Mouse (Mus musculus): ENCODE results near the gene Apobec1.
"Not testable (repeated sequence)": the region's sequence is repeated elsewhere in the genome, so short reads cannot be mapped to it uniquely, and the experiment has no call there.

The Apobec1 gene

DNA sequence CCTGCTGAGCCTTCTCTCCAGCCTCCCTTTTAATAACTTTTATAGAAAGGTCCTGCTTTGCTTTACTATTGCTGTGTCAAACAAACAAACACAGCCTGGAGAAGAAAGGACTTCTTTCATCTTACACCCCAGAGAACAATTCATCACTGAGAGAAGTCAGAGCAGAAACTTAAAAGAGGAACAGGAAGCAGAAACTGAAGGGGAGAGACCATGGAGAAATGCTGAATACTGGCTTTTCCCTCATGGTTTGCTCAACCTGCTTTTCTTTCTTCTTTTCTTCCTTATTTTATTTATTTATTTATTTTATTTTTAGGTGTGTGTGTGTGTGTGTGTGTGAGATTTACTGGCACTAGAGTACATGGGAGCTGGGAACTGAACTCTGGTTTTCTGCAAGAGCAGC lies 2.0 kb upstream of the Apobec1 start:
- DNase-seq (ENCODE audit: low spot score), result no peak

DNA sequence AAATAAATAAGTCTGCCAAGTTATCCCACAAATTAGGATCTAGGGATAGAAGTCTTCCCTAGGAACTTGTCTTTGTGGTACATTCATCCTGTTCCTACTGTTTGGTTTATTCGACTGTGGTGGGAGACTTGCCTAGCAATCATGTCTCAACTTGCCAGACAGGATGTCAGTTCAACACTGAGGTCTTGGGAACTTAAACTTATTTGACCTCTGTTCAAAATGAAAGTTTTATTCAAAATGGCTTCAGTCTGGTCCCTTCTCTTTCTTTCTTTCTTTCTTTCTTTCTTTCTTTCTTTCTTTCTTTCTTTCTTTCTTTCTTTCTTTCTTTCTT lies 713 bp upstream of the Apobec1 start:
- no peak for DNase-seq (ENCODE audit: low spot score)

DNA sequence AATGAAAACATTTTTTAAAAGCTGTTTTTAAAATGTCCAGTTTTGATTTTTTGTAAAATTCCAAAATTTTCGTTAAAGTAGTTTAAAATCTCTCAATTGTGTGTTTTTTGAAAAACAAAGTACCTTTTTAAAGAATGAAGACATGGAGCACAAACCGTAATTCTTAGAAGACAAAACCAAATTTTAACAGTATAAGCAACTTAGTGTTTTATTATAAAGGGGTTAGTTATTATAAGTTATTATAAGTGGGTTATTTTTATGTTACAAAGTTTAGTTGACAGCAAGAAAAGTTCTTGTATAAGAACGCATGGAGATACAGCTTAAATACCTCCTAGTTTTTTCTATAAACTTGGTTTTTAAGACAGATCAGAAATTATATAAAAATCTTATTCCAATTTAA lies 629 bp downstream of the Apobec1 start:
- no peak for DNase-seq (ENCODE audit: low spot score)

DNA sequence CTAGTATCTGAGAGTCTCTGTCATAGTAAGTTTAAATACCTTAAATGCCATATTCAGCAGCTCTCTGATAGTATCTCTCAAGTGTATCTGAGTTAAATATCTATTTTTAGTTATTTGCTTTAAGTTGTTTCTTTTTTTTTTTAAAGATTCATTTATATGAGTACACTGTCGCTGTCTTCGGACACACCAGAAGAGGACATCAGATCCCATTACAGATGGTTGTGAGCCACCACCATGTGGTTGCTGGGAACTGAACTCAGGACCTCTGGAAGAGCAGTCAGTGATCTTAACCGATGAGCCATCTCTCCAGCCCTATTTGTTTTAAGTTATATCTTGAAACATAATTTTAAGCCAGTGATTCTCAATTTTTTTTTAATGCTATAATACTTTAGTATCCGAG lies 1.2 kb downstream of the Apobec1 start:
- DNase-seq (ENCODE audit: low spot score), result no peak

DNA sequence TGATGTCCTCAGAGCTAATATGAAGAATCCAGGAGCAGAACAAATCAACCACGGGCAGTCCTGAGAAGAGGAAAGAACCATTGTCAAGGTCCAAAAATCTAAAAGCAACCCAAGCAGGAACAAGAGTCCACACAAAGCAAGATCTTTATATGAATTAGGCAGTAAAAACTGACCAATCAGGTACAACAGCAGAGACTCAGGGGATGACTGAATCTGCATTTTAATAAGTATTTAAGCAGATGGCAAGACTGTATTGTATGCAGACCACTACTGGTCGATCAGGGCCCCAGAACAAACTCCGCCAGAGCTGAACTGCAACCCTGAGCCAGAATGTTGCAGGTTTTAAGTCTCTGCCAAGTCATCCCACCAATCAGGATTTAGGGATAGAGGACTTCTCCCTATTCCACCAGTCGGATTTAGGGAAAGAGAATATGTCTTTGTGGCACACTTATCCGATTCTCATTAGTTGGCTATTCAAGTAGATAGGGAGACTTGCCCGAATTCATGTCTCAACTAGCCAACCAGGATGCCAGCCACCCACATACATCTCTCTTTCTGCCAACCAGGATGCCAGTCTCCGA lies 2.1 kb downstream of the Apobec1 start:
- no peak for DNase-seq (ENCODE audit: low spot score)

DNA sequence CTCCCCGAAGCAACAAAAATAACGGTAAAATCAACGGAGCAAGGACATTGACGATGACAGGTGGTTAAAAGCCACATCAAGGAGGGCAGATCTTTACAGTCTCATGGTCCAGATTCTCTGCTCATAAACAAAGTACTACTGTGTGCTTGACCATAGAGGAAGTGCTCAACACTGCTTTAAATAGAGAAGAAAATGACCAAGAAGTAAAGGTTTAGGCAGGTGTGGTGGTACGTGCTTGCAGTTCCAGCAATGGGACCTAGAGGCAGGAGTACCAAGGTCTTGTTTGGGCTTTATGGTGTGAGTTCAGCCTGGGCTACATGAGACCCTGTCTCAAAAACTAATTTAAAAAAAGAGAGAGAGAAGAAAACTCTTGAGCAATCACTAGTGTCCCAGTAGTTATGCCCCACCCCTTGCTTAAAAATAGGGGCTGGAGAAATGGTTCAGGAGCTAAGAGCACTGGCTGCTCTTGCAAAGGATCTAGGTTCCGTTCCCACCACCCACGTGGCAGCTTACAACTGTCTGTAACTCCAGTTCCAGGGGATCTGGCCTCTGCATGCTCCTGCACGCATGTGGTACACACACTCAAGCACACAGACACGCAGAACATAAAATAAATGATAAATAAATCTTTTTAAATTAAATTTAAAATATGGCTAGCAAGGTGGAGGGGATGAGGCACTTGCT lies 3.0 kb downstream of the Apobec1 start:
- DNase-seq (ENCODE audit: low spot score), result no peak

DNA sequence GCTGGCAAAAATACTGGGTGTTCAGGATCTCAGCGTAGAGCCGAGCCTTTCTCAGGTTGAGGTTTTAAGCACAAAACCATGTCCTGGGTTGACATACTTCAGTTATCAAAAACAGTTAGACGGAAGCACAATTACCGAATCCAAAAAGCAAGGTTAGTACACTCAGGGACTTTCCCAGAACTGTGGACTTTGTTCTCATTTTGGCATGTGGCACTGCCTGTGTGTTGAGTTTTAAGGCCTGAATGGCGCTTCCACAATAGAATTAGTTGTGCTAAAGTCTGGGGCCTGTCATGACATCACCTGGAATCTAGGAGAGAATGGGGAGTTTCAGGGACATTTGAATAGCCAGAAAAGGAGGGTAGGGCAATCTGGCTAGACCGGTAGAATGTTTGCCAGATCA lies 3.8 kb downstream of the Apobec1 start:
- no peak for DNase-seq (ENCODE audit: low spot score)

DNA sequence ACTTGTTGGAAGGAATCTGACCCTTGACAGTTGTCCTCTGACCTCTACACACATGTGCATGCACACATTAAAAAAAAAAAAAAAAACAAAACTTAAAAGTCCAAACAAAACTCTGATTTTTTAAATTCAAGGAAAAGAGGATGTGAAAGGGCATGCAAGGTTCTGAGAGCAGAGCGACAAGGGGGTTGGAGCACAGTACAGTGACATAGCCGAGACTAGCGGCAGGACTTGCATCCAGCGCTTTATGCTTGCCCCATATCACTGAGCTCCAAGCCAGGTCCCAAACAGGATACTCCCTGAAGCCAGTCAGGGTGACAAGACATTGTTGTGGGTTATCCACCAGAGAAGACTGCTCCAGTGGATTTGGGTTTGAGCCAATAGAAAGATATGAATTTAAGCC lies 4.2 kb downstream of the Apobec1 start:
- no peak for DNase-seq (ENCODE audit: low spot score)

DNA sequence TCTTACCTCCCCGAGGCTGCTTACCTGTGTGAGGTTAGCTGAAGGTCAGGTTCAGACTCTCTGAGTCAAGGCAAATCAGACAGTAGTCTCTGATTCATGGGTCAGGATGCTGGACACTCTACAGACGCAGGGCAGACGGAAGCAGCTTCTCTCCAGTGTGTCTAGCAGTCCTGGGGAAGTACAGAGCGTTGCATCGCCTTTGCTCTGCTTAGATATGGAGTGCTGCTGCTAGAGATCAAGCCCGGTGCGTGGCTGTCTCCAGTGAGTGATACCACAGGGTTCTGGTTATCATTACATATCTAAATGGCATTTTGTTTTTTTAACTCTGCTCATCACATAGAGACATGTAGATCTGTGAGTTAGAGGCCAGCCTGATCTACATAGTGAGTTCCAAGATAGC lies 5.6 kb downstream of the Apobec1 start:
- DNase-seq (ENCODE audit: low spot score), result no peak

DNA sequence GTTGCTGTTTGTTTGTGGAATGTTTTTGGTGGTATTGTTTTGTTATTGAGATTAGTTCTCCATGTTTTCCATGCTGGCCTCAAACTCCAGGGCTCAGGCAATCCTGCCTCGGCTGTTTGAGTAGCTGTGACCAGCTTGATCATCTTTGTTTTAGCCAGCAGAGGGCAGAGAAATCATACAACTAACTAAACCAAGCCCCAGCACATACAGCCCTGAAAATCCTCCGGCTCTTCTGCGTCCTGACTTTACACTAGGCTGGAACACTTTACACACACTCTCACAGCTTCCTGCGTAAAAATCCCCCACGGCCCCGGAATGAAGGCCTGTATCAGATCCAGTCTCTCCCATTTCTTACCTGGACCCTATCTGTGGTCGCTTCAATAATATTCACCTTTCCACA lies 6.6 kb downstream of the Apobec1 start:
- DNase-seq (ENCODE audit: low spot score), result no peak

DNA sequence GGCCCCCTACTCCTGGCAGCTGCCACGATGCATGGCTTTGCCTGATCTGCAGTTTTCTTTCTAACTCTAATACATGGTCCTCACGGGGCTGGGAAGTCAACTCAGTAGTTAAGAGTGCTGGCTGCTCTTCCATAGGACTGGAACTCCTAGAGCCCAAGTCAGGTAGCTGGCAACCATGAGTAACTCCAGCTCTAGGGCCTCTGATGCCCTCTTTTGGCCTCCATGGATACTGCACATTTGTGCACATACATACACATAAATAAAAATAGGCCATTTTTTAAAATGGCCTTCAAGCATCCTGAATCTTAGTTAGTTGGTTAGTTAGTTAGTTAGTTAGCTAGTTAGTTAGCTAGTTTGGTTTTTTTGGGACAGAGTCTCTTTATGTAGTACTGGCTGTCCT lies 9.3 kb downstream of the Apobec1 start:
- DNase-seq (ENCODE audit: low spot score), result no peak

DNA sequence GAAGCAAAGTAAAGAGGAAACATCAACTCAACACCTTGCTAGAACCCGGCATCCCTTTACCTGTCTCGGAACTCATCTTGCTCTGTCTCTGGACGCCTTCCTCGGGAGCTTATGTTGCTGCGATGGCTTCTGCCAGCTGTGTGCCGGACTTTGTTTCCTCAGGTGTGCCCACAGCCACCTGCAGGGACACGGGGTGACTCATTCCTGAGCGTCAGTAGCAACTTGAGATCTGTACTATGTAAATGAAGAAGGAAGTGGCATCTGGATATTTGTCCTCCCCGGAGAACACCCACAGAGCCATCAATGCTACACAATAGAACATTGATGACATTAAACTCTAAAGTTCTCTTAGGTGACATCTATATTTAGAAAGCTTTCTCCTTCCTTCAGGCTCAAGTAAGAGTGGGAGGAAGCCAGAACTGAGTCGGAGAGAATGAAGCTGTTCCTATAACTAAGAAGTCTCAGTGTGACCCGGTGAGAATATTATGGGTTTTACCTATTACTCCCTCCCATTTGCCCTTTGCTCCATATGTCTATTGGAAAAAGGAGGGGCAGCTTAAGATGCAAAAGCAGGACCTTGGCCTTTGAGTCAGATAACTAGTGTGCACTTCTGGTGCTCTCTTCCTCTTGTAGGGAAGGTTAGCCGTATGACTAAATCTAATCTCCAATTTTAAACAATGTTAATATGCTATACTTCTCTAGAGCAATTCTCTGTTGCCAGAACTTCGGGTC lies 11.1 kb downstream of the Apobec1 start:
- DNase-seq (ENCODE audit: low spot score), result no peak

DNA sequence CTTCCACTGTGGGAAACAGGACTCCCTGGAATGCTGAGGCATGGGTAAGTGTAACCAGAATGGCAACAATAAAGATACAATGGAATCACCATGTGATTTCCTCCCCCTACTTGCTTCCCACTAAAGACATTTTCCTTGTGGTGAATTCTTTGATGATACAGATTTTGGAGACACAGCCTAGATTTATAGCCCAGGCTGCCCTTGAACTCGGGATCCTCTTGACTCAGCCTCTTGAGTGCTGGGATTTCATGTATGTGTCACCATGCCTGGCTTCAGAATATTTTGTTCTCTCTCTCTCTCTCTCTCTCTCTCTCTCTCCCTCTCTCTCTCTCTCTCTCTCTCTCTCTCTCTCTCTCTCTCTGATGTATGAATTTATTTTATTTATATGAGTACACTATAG lies 23.2 kb downstream of the Apobec1 start:
- DNase-seq (ENCODE audit: low spot score), result no peak

DNA sequence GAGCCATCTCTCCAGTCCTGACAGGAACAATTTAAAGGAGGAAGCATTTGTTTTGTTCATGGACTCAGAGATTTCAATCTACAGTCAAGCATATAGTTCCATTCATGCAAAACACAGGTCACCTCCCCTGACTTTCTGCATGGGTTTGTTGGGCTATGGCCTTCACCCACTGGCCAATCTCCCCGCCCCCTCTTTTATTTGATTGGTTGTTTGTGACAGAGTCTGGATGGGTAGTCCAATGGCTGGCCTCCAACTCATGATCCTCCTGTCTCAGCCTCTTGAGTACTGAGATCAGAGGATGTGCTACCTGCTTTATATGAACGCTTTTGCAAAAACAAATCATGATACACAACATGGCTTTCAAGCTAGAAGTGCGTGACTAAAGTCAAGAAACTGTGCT lies 25.2 kb downstream of the Apobec1 start:
- DNase-seq (ENCODE audit: low spot score), result no peak

DNA sequence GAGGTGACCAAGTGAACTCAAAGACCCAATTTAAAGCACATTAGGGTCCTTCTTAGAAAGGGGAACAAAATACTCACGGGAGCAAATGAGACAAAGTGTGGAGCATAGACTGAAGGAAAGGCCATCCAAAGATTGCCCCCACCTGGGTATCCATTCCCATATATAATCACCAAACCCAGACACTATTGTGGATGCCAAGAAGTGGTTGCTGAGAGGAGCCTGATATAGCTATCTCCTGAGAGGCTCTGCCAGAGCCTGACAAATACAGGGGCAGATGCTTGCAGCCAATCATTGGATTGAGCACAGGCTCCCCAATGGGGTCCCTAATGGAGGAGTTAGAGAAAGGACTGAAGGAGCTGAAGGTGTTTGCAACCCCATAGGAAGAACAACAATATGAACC lies 27.2 kb downstream of the Apobec1 start:
- DNase-seq (ENCODE audit: low spot score), result not testable (repeated sequence)

DNA sequence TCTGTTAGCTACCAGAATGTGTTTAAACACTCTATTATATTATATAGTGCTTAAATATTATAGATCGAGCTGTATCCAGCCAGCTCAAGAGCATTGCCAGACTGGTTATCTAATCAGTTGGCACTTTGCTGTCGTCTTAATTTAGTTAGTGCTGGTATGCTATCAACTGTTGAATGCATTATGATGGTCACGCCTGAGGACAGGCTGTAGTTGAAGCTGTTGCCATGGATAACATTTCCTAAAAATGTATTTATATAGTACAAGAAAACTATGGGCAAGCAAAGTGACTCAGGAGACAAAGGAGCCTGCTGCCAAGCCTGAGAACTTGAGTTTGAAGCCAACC lies 30.7 kb downstream of the Apobec1 start:
- DNase-seq (ENCODE audit: low spot score), result no peak

DNA sequence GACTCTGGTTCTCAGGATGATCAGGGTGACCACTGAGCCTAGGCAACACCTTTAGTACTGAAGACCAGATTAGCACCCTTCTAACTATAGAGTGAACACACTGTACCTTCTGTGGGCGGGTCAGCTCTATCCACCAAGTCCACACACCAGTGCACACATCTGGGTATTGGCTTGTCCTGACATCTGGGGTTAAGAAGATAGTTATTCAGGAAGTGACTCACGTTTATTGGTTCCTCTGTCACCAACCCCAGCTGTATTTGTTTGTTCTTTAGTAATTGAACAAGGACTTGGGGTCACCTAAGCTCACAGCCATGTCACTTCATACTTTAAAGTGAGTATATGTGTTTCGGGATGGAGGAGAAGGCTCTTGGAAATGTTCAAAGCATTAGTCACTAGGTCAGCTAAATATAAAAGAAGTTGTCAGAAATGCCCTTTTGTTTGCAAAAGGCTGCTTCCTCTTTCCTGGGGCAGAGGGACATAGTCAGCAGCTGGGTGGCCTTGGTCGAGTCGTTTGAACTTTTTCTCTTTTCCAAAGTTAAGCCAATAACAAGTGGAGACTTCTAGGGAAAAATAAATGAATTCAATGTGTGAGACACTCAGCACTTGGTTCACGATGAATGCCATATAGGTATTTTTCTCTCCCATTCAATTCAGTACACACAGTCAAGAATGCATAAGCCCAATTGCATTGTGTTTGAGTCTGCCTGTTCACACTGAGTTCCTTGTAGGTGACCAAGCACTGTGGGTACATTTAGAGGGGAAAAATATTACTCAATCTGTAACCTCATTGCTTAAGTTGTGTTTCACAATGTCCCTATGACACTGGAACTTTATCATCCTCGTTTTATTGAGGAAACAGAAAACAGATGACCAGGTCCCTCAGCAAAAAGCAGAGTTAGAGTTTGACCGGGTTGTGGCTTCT lies 31.3 kb downstream of the Apobec1 start:
- DNase-seq (ENCODE audit: low spot score), result no peak

DNA sequence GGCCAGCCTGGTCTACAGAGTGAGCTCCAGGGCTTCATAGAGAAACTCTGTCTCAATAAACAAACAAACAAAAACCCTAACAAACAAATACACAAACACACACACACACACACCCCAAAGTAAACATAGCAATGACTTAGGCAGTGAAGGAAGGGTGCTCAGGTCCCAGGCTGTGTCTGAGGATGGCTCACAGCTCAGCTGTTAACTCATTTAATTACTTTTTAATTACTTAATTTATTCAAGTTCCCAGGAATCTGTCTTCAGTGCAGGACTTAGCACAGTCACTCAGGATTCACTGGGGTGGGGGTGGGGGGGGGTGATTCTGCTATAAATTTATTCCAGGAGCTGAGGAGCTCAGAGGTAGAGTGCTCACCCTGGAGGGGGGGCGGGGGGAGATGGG lies 32.5 kb downstream of the Apobec1 start:
- no peak for DNase-seq (ENCODE audit: low spot score)

DNA sequence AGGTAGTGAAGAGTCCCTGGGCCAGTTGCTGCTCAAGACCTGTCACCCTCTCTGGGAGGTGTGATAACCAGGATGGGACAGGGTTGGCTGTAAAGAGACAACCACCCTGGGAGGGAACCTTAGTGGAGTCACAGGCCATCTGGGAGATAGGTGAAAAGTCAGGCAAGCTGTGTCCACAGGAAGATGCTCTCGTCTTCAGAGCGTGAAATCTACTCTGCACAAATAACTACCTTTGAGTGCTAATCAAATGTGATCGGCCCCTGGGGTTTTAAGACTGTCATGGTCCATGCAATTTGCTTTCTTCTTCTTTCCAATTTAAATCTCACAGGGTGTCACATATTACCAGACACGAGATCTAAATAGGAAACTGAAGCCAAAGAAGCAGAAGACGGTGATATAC lies 33.1 kb downstream of the Apobec1 start:
- no peak for DNase-seq (ENCODE audit: low spot score)

DNA sequence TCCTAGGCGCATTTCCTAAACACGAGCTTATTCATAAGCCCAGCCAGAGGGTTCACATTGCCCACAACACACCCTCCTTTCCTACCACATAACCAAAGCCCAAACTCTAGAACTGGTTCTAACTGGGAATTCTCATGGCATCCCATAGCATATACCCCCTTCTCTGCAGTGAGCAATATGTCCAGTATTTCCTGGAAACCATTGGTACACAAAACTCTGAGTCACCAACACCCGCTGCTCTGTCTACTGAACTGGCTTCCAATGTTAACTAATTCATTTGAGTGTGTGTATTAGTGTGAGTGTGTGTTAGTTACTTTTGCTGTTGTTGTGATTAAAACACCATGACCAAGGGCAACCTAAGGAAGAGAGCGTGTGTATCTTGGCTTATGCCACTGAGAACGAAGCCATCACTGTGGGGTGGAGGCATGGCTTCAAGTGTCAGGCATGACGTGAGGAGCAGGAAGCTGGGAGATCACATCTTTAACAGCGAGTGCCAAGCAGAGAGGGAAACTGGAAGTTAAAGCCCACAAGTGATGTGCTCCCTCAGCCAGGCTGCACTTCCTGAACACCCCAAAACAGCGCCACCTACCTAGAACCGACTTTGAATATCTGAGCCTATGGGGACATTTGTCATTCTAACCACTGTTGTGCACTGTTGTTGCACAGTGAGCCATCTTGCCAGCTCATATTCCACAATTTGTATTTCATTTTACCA lies 37.0 kb downstream of the Apobec1 start:
- no peak for DNase-seq (ENCODE audit: low spot score)

DNA sequence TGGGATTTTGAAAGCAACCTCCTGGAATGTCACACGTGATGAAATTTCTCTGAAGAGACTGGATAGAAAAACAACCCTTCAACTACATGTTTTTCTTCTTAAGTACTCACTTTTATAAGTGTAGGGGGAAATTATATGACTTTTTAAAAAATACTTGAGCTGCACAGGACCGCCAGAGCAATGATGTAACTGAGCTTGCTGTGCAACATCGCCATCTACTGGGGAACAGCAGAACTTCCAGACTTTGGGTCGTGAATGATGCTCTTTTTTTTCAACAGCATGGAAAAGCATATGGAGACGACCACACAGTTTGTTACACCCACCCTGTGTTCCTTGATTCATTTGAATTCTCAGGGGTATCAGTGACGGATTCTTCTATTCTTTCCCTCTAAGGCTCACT lies 39.8 kb downstream of the Apobec1 start:
- DNase-seq (ENCODE audit: low spot score), result peak; percentile 47

DNA sequence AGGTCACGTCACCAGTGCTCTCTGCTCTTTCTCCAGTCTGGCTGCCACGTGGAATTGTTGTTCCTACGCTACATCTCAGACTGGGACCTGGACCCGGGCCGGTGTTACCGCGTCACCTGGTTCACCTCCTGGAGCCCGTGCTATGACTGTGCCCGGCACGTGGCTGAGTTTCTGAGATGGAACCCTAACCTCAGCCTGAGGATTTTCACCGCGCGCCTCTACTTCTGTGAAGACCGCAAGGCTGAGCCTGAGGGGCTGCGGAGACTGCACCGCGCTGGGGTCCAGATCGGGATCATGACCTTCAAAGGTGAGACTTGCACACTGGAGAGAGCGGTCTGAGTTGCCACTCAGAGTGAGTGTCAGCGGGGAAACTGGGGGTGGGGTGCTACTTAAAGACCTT lies 41.2 kb downstream of the Apobec1 start:
- DNase-seq (ENCODE audit: low spot score), result no peak

All from urinary bladder, postnatal 25 days (tissue).